13 mouse cellular contexts compared by ENCODE assay signal in genomic region chr1:152591746-152592498, GRCm38 (mm10).
A peak's percentile ranks its signal among the peaks of the same experiment; 100 is the strongest.
DNase-seq lines count a peak whose midpoint lies in the region; ATAC-seq and TF ChIP-seq lines count a peak whose summit lies in the region.
"Had no signal": no experiment of that assay in that cellular context is flagged by ENCODE, and none has a peak within 500 bp of the region (broad histone marks: within the 10 kb centered on the region; RNA-seq: fewer than 3 reads in every experiment).

No protein-coding gene starts in this region.

- no peak overlapping the region for H3K4me3 ChIP-seq in gastrocnemius, adult 2 months
- no peak overlapping the region for H3K4me3 ChIP-seq in stomach, embryonic 15.5 days (replicated peaks)
- no peak overlapping the region for H3K4me3 ChIP-seq in stomach, postnatal 0 days (ENCODE audit: low read depth, low read length)
- H3K4me3 ChIP-seq in limb, embryonic 10.5 days: no peak overlapping the region
- H3K4me3 ChIP-seq in midbrain, embryonic 13.5 days (replicated peaks): no peak overlapping the region
- H3K4me3 ChIP-seq: forebrain, embryonic 13.5 days; limb, embryonic 15.5 days had no signal

- H3K27ac ChIP-seq in gastrocnemius, adult 2 months: peak overlapping the region; percentile 57
- H3K27ac ChIP-seq in stomach, embryonic 15.5 days: no peak overlapping the region
- no peak overlapping the region for H3K27ac ChIP-seq in stomach, postnatal 0 days (replicated peaks)
- H3K27ac ChIP-seq in limb, embryonic 10.5 days: peak overlapping the region; percentile 4; the same call in 1 of the 2 replicates
- H3K27ac ChIP-seq in midbrain, embryonic 13.5 days: no peak overlapping the region
- H3K27ac ChIP-seq: forebrain, embryonic 13.5 days; limb, embryonic 15.5 days had no signal

- H3K9me3 ChIP-seq in stomach, embryonic 15.5 days: no peaks in the 10 kb centered on the region
- no peaks in the 10 kb centered on the region for H3K9me3 ChIP-seq in stomach, postnatal 0 days (ENCODE audit: control insufficient read depth, low read length)
- H3K9me3 ChIP-seq in limb, embryonic 10.5 days (replicated peaks): no peaks in the 10 kb centered on the region
- no peaks in the 10 kb centered on the region for H3K9me3 ChIP-seq in midbrain, embryonic 13.5 days
- H3K9me3 ChIP-seq: forebrain, embryonic 13.5 days; limb, embryonic 15.5 days had no signal

- ATAC-seq in stomach, embryonic 15.5 days (ENCODE audit: insufficient read depth, low FRiP score, low read depth): peak; percentile 72
- ATAC-seq in stomach, postnatal 0 days (ENCODE audit: low FRiP score, low TSS enrichment): no peak
- ATAC-seq in monocyte, adult 5-6 weeks (replicated peaks; ENCODE audit: insufficient number of reproducible peaks, low FRiP score, low TSS enrichment, poor library complexity, severe bottlenecking): 0 out of 2 replicates have a peak, but pooled peaks have one; percentile 43
- ATAC-seq in midbrain, embryonic 13.5 days: no peak
- ATAC-seq: forebrain, embryonic 13.5 days had no signal

- intact Hi-C loops in gastrocnemius, adult 2 months (cut with DNase I): no loop called here

- no peak overlapping the region for H3K9ac ChIP-seq in stomach, embryonic 15.5 days
- H3K9ac ChIP-seq in stomach, postnatal 0 days (ENCODE audit: low read length): no peak overlapping the region
- no peak overlapping the region for H3K9ac ChIP-seq in midbrain, embryonic 13.5 days (replicated peaks)
- H3K9ac ChIP-seq: forebrain, embryonic 13.5 days; limb, embryonic 15.5 days had no signal

- TF ChIP-seq EP300 in stomach, postnatal 0 days (optimal IDR thresholded peaks at IDR 0.05): no peak

- 88% methylated on average over 13 of the region's 15 CpGs for WGBS in stomach, embryonic 15.5 days
- WGBS in stomach, postnatal 0 days: 85% methylated on average over 15 of the region's 15 CpGs
- 86% methylated on average over 15 of the region's 15 CpGs for WGBS in limb, embryonic 10.5 days
- WGBS in midbrain, embryonic 13.5 days: 93% methylated on average over 14 of the region's 15 CpGs

- no peak for DNase-seq in gastrocnemius, adult 2 months
- no peak for DNase-seq in gastrocnemius, postnatal 10 days
- DNase-seq in stomach, postnatal 0 days (ENCODE audit: low spot score): no peak
- no peak for DNase-seq in limb, embryonic 10.5 days (ENCODE audit: low spot score)
- DNase-seq in layer of hippocampus, postnatal 25 days (ENCODE audit: extremely low spot score in 1 of 2, low spot score in 1 of 2): no peak
- DNase-seq: gastrocnemius, postnatal 36 days; layer of hippocampus, adult 9-11 months; right cerebral cortex, adult 18-20 months had no signal

- H3K36me3 ChIP-seq in stomach, embryonic 15.5 days: no peaks in the 10 kb centered on the region
- H3K36me3 ChIP-seq in stomach, postnatal 0 days (ENCODE audit: control insufficient read depth, insufficient read depth, low read length): no peaks in the 10 kb centered on the region
- peaks cover 13% of the 10 kb centered on the region; the same call in 1 of the 2 replicates for H3K36me3 ChIP-seq in limb, embryonic 10.5 days
- no peaks in the 10 kb centered on the region for H3K36me3 ChIP-seq in midbrain, embryonic 13.5 days
- H3K36me3 ChIP-seq: limb, embryonic 15.5 days had no signal

- no peak for TF ChIP-seq CTCF in gastrocnemius, adult 2 months (IDR thresholded peaks at IDR 0.05)
- no peak for TF ChIP-seq CTCF in stomach, postnatal 0 days (IDR thresholded peaks at IDR 0.05; ENCODE audit: low read depth)

- H3K4me1 ChIP-seq in stomach, embryonic 15.5 days: peaks cover 11% of the 10 kb centered on the region
- 0 out of 2 replicates have a peak, but pooled peaks cover 5% of the 10 kb centered on the region for H3K4me1 ChIP-seq in stomach, postnatal 0 days (replicated peaks; ENCODE audit: control insufficient read depth, insufficient read depth)
- peaks cover 68% of the 10 kb centered on the region for H3K4me1 ChIP-seq in limb, embryonic 10.5 days
- H3K4me1 ChIP-seq in midbrain, embryonic 13.5 days (replicated peaks): peaks cover 14% of the 10 kb centered on the region

- H3K4me2 ChIP-seq in stomach, embryonic 15.5 days: no peak overlapping the region
- H3K4me2 ChIP-seq in stomach, postnatal 0 days (replicated peaks; ENCODE audit: low read depth): no peak overlapping the region
- no peak overlapping the region for H3K4me2 ChIP-seq in midbrain, embryonic 13.5 days (replicated peaks)
- H3K4me2 ChIP-seq: forebrain, embryonic 13.5 days; limb, embryonic 15.5 days had no signal

- H3K27me3 ChIP-seq in stomach, embryonic 15.5 days (replicated peaks): no peaks in the 10 kb centered on the region
- H3K27me3 ChIP-seq in stomach, postnatal 0 days (ENCODE audit: control insufficient read depth, insufficient read depth, low read length): no peaks in the 10 kb centered on the region
- H3K27me3 ChIP-seq in limb, embryonic 10.5 days (ENCODE audit: low read depth, poor library complexity, severe bottlenecking): no peaks in the 10 kb centered on the region
- no peaks in the 10 kb centered on the region for H3K27me3 ChIP-seq in midbrain, embryonic 13.5 days
- H3K27me3 ChIP-seq: forebrain, embryonic 13.5 days; limb, embryonic 15.5 days had no signal

Comparison
In these comparisons a context has a peak if more than half of its experiments do, and no peak if none do; other contexts are left out.
1. ATAC-seq: peak in stomach, embryonic 15.5 days (single experiment) and monocyte, adult 5-6 weeks (single experiment); none in stomach, postnatal 0 days (single experiment) and midbrain, embryonic 13.5 days (single experiment).
2. H3K27ac ChIP-seq: peak in gastrocnemius, adult 2 months (single experiment) and limb, embryonic 10.5 days (single experiment); none in stomach, embryonic 15.5 days (single experiment), stomach, postnatal 0 days (single experiment) and midbrain, embryonic 13.5 days (single experiment).